Mouse (Mus musculus) intestine, embryonic 14.5 days (tissue): ENCODE data around the gene Zfp146. TPM values are rescaled to one million over a fixed set of nuclear protein-coding genes. Genes with fewer than 3 reads are reported as not detected.
A peak's percentile ranks its signal among the peaks of the same experiment; 100 is the strongest.

ENCODE experiments used
- ATAC-seq: fragments of 200-750 bp; cut with Nextera tagmentation; replicated peaks from 2 replicates; pipeline ENCODE4 v1.8.0; 2017; ENCODE audit warnings: low read depth, moderate number of reproducible peaks, moderate TSS enrichment, moderate library complexity; ENCODE audit not compliant: low FRiP score, low TSS enrichment
- DNase-seq: peaks from one replicate; pipeline ENCODE4 v3.0.0-alpha.2; 2018; ENCODE audit warnings: low spot score
- H3K27ac ChIP-seq: fragments of 300-500 bp; sonication (generic); 2 replicates; pipeline ENCODE4 v1.5.1; 2014; ENCODE audit warnings: low read depth, mild to moderate bottlenecking, control low read depth
- H3K27me3 ChIP-seq: fragments of 300-500 bp; sonication (generic); replicated peaks from 2 replicates; pipeline ENCODE4 v1.6.1; 2014; ENCODE audit warnings: low read length, control low read depth; ENCODE audit not compliant: control insufficient read depth, insufficient read depth
- H3K36me3 ChIP-seq: fragments of 300-500 bp; sonication (generic); 2 replicates; pipeline ENCODE4 v1.6.1; 2014; ENCODE audit warnings: low read length, control low read depth; ENCODE audit not compliant: control insufficient read depth, insufficient read depth
- H3K4me1 ChIP-seq: fragments of 300-500 bp; sonication (generic); replicated peaks from 2 replicates; pipeline ENCODE4 v1.6.1; 2014; ENCODE audit warnings: low read length, control low read depth, mixed read lengths; ENCODE audit not compliant: control insufficient read depth, insufficient read depth
- H3K4me2 ChIP-seq: fragments of 300-500 bp; sonication (generic); 2 replicates; pipeline ENCODE4 v1.6.1; 2014; ENCODE audit warnings: low read length
- H3K4me3 ChIP-seq: fragments of 300-500 bp; sonication (generic); 2 replicates; pipeline ENCODE4 v1.5.1; 2014; ENCODE audit warnings: low read depth, low read length, control low read depth, mixed read lengths
- H3K9ac ChIP-seq: fragments of 300-500 bp; sonication (generic); 2 replicates; pipeline ENCODE4 v1.6.1; 2014; ENCODE audit warnings: mild to moderate bottlenecking, low read length
- H3K9me3 ChIP-seq: fragments of 300-500 bp; sonication (generic); 2 replicates; pipeline ENCODE4 v1.6.1; 2016; ENCODE audit warnings: low read length, control low read depth; ENCODE audit not compliant: control insufficient read depth
- WGBS: fragments of 180-500 bp; shearing (Covaris S2); extraction: QIAGEN DNeasy Blood & Tissue Kit; methylation state at CpG from one replicate; pipeline ENCODE4 v1.1.7; 2014; 5-methylcytosine and 5-hydroxymethylcytosine counted together
- polyA plus RNA-seq: library from polyadenylated mRNA; unstranded; fragments of >200 nt; fragmentation: Nextera tagmentation; extraction: Ambion mirVana; gene quantifications from 2 replicates; pipeline ENCODE4 v1.2.1, GENCODE M21; 2014

Zfp146 gene
- polyA plus RNA-seq, 1 experiment from 2014 or later: 16.3 TPM

- Histone ChIP-seq H3K9ac (no peak overlapping the region), H3K4me1 (0 out of 2 replicates have a peak, but pooled peaks cover 5% of the 10 kb centered on the region), H3K4me3 (no peak overlapping the region), H3K27me3 (no peaks in the 10 kb centered on the region), H3K27ac (no peak overlapping the region), H3K4me2 (no peak overlapping the region), H3K36me3 (peaks cover 62% of the 10 kb centered on the region), H3K9me3 (peaks cover 61% of the 10 kb centered on the region)
- DNase-seq: no peak
- ATAC-seq: no peak
- WGBS: 100% methylated on average over 2 of the region's 2 CpGs
Measured at GRCm38 (mm10) chr7:30164745-30165144, 4.8 kb downstream of the Zfp146 start.

- H3K9me3 ChIP-seq: peaks cover 77% of the 10 kb centered on the region
- 0 out of 2 replicates have a peak, but pooled peaks cover 2% of the 10 kb centered on the region for H3K4me1 ChIP-seq
- H3K4me3 ChIP-seq: no peak overlapping the region
- ATAC-seq (no peak), DNase-seq (no peak)
- H3K27ac ChIP-seq: no peak overlapping the region
- peaks cover 78% of the 10 kb centered on the region for H3K36me3 ChIP-seq
- no peak overlapping the region for H3K4me2 ChIP-seq
- 96% methylated on average over 5 of the region's 5 CpGs for WGBS
- no peak overlapping the region for H3K9ac ChIP-seq
- H3K27me3 ChIP-seq: no peaks in the 10 kb centered on the region
Measured at GRCm38 (mm10) chr7:30163113-30163512, 6.4 kb downstream of the Zfp146 start.

GRCm38 (mm10) chr7:30155507-30155906, 14.0 kb downstream of the Zfp146 start:
- Histone ChIP-seq H3K27ac (no peak overlapping the region), H3K4me2 (no peak overlapping the region), H3K4me1 (no peaks in the 10 kb centered on the region), H3K4me3 (no peak overlapping the region), H3K9me3 (peaks cover 82% of the 10 kb centered on the region), H3K9ac (no peak overlapping the region), H3K36me3 (peaks cover 45% of the 10 kb centered on the region), H3K27me3 (no peaks in the 10 kb centered on the region)
- ATAC-seq (no peak), DNase-seq (no peak)
- WGBS: 95% methylated on average over 3 of the region's 3 CpGs

- H3K9me3 ChIP-seq: peaks cover 81% of the 10 kb centered on the region
- H3K27me3 ChIP-seq: no peaks in the 10 kb centered on the region
- no peak overlapping the region for H3K27ac ChIP-seq
- H3K36me3 ChIP-seq: peaks cover 36% of the 10 kb centered on the region
- WGBS: 97% methylated on average over 1 of the region's 1 CpGs
- ATAC-seq (no peak), DNase-seq (no peak)
- no peak overlapping the region for H3K4me2 ChIP-seq
- H3K9ac ChIP-seq: no peak overlapping the region
- no peaks in the 10 kb centered on the region for H3K4me1 ChIP-seq
- H3K4me3 ChIP-seq: no peak overlapping the region
Measured at GRCm38 (mm10) chr7:30154040-30154439, 15.5 kb downstream of the Zfp146 start.

GRCm38 (mm10) chr7:30147011-30147410, 22.5 kb downstream of the Zfp146 start:
- ATAC-seq (no peak), DNase-seq (no peak)
- no peak overlapping the region for H3K27ac ChIP-seq
- no peak overlapping the region for H3K4me3 ChIP-seq
- no peak overlapping the region for H3K4me2 ChIP-seq
- no peak overlapping the region for H3K9ac ChIP-seq
- peaks cover 7% of the 10 kb centered on the region; the same call in 1 of the 2 replicates for H3K4me1 ChIP-seq
- 95% methylated on average over 5 of the region's 5 CpGs for WGBS
- peaks cover 48% of the 10 kb centered on the region for H3K9me3 ChIP-seq
- H3K36me3 ChIP-seq: 0 out of 2 replicates have a peak, but pooled peaks cover 4% of the 10 kb centered on the region
- no peaks in the 10 kb centered on the region for H3K27me3 ChIP-seq

- H3K9me3 ChIP-seq: peaks cover 22% of the 10 kb centered on the region
- H3K4me1 ChIP-seq: peaks cover 7% of the 10 kb centered on the region; the same call in 1 of the 2 replicates
- H3K36me3 ChIP-seq: peaks cover 6% of the 10 kb centered on the region; the same call in 1 of the 2 replicates
- ATAC-seq (peak; percentile 93), DNase-seq (peak; percentile 89)
- H3K4me2 ChIP-seq: peak overlapping the region; percentile 63
- WGBS: 2% methylated on average over 35 of the region's 35 CpGs
- no peaks in the 10 kb centered on the region for H3K27me3 ChIP-seq
- peak overlapping the region; percentile 78 for H3K27ac ChIP-seq
- H3K9ac ChIP-seq: peak overlapping the region; percentile 60
- H3K4me3 ChIP-seq: peak overlapping the region; percentile 47
Measured at GRCm38 (mm10) chr7:30143555-30144209, 25.9 kb downstream of the Zfp146 start.

- H3K27ac ChIP-seq: peak overlapping the region; percentile 78; the same call in 1 of the 2 replicates
- H3K27me3 ChIP-seq: no peaks in the 10 kb centered on the region
- H3K9ac ChIP-seq: peak overlapping the region; percentile 60
- ATAC-seq (peak; percentile 37), DNase-seq (no peak)
- H3K36me3 ChIP-seq: peaks cover 6% of the 10 kb centered on the region; the same call in 1 of the 2 replicates
- peak overlapping the region; percentile 63 for H3K4me2 ChIP-seq
- WGBS: 12% methylated on average over 8 of the region's 8 CpGs
- peak overlapping the region; percentile 47 for H3K4me3 ChIP-seq
- H3K4me1 ChIP-seq: peaks cover 7% of the 10 kb centered on the region; the same call in 1 of the 2 replicates
- H3K9me3 ChIP-seq: peaks cover 17% of the 10 kb centered on the region
Measured at GRCm38 (mm10) chr7:30143170-30143554, 26.4 kb downstream of the Zfp146 start.

GRCm38 (mm10) chr7:30136826-30137225, 32.7 kb downstream of the Zfp146 start:
- no peak for ATAC-seq
- Histone ChIP-seq H3K4me2 (no peak overlapping the region), H3K36me3 (peaks cover 37% of the 10 kb centered on the region), H3K4me1 (no peaks in the 10 kb centered on the region), H3K4me3 (no peak overlapping the region), H3K27me3 (no peaks in the 10 kb centered on the region), H3K9ac (no peak overlapping the region), H3K9me3 (0 out of 2 replicates have a peak, but pooled peaks cover 4% of the 10 kb centered on the region), H3K27ac (no peak overlapping the region)
- DNase-seq: no peak
- WGBS: 91% methylated on average over 10 of the region's 10 CpGs

GRCm38 (mm10) chr7:30132396-30132795, 37.2 kb downstream of the Zfp146 start:
- Histone ChIP-seq H3K9me3 (0 out of 2 replicates have a peak, but pooled peaks cover 4% of the 10 kb centered on the region), H3K9ac (no peak overlapping the region), H3K36me3 (peaks cover 64% of the 10 kb centered on the region), H3K4me3 (no peak overlapping the region), H3K4me2 (no peak overlapping the region), H3K27me3 (no peaks in the 10 kb centered on the region), H3K27ac (no peak overlapping the region), H3K4me1 (no peaks in the 10 kb centered on the region)
- WGBS: 94% methylated on average over 4 of the region's 4 CpGs
- no peak for ATAC-seq
- DNase-seq: no peak
